Mouse (Mus musculus) bone marrow macrophage, adult 2 months (primary cell): Measurements from ENCODE around the gene Ube3c. TPM values are rescaled to one million over a fixed set of nuclear protein-coding genes. Genes with fewer than 3 reads are reported as not detected.

Experiments used
- H3K27ac ChIP-seq: 2 replicates; pipeline ENCODE4 v1.5.1; 2012; ENCODE audit warnings: low read depth, low read length; ENCODE audit not compliant: insufficient read depth
- H3K4me1 ChIP-seq: 2 replicates; pipeline ENCODE4 v1.6.1; 2012; ENCODE audit warnings: low read length; ENCODE audit not compliant: control insufficient read depth, insufficient read depth
- H3K4me3 ChIP-seq: 2 replicates; pipeline ENCODE4 v1.5.1; 2012; ENCODE audit warnings: mild to moderate bottlenecking, low read length, moderate library complexity; ENCODE audit not compliant: insufficient read depth
- CTCF ChIP-seq: IDR thresholded peaks from 2 replicates; pipeline ENCODE4 v1.5.1; 2012; ENCODE audit warnings: low read depth, mild to moderate bottlenecking, low read length, moderate library complexity
- POLR2A ChIP-seq: IDR thresholded peaks from 2 replicates; pipeline ENCODE4 v1.6.1; 2012; ENCODE audit warnings: mild to moderate bottlenecking, low read depth, low read length, borderline replicate concordance
- polyA plus RNA-seq: library from polyadenylated mRNA; stranded (reverse); fragments of >200 nt; gene quantifications from 2 replicates; pipeline ENCODE4 v1.2.4, GENCODE M21; 2012; ENCODE audit not compliant: missing spikeins, insufficient read depth, insufficient read length

Gene Ube3c
- polyA plus RNA-seq, 1 experiment = 15.9 TPM

- TF ChIP-seq POLR2A (no peak), CTCF (no peak)
- Histone ChIP-seq H3K4me3 (no peak overlapping the region), H3K4me1 (no peaks in the 10 kb centered on the region), H3K27ac (no peak overlapping the region)
These were observed 142.6 kb downstream of the Ube3c start for GRCm38 (mm10) chr5:29711631-29712030.

GRCm38 (mm10) chr5:29712906-29713305 is 143.9 kb downstream of the Ube3c start:
- TF ChIP-seq CTCF = no peak
- no peak for TF ChIP-seq POLR2A
- Histone ChIP-seq H3K4me1 (no peaks in the 10 kb centered on the region), H3K4me3 (no peak overlapping the region), H3K27ac (no peak overlapping the region)

- H3K4me3 ChIP-seq = no peak overlapping the region
- TF ChIP-seq POLR2A (no peak), CTCF (no peak)
- no peak overlapping the region for H3K27ac ChIP-seq
- H3K4me1 ChIP-seq = peaks cover 5% of the 10 kb centered on the region; the same call in 1 of the 2 replicates
These were observed 152.1 kb downstream of the Ube3c start for GRCm38 (mm10) chr5:29721159-29721558.

DNA sequence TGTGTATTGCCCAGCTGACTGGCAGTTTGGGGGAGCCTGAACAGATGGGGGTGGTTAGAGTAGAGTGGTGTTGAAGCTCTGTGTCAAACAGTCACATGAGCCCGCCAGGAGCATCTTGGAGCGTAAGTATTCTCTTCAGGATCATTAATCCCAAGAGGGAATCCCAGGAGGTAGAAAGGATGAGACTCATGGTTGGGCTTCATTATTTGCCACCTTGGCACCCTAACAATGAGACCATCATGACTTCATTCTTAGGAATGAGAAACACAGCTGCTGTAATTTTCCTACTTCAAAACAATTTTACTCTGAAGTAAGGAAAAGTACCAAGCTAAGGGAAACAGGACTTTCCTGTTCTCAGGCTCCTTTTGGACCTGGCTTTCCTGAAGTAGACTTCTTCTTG is 156.3 kb downstream of the Ube3c start:
- H3K4me3 ChIP-seq = no peak overlapping the region
- H3K4me1 ChIP-seq = peaks cover 7% of the 10 kb centered on the region; the same call in 1 of the 2 replicates
- TF ChIP-seq POLR2A (no peak), CTCF (no peak)
- no peak overlapping the region for H3K27ac ChIP-seq

Other genes with a start within 250 kb of the Ube3c start
- 3.5 and 4.6 TPM in 2 replicates for gene Lmbr1, start 190.9 kb upstream of the Ube3c start, polyA plus RNA-seq
- gene Nom1, start 134.6 kb upstream of the Ube3c start, polyA plus RNA-seq = 10.7 and 12.3 TPM in 2 replicates
- not detected in 2 replicates for gene Mnx1, start 90.8 kb upstream of the Ube3c start, polyA plus RNA-seq
- gene Dnajb6, start 166.4 kb downstream of the Ube3c start, polyA plus RNA-seq = 112 and 123 TPM in 2 replicates
- not detected in 2 replicates for gene Gm5129, start 166.7 kb downstream of the Ube3c start, polyA plus RNA-seq